Mouse (Mus musculus) heart, postnatal 0 days (tissue): ENCODE measurements around the gene Lrrc17.

ENCODE experiments used
- CTCF ChIP-seq: IDR thresholded peaks from 2 replicates; pipeline ENCODE4 v1.5.1; 2016; ENCODE audit warnings: antibody characterized with exemption, control low read depth, low read depth
- EP300 ChIP-seq: IDR thresholded peaks from 2 replicates; pipeline ENCODE4 v1.6.1; 2016; ENCODE audit warnings: antibody characterized with exemption, low read depth

DNA sequence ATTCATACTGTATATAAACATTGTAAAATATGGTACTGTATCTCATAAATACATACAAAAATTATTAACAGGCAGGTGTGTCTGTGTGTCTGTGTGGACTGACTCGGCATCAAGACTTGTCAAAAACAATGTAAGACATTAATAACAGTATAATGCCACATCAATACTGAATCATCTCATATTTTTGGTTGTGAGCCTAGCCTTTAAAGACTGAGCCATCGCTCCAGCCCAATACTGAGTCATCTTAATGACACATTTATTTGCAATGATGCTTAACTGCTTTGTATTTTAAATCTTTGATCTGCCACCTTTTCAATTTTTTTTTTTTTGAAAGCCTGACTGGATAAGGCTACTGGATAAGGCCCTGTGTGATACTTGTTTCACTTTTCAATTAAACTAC, 44.9 kb upstream of the Lrrc17 start:
- TF ChIP-seq CTCF (no peak), EP300 (no peak)
